Mouse (Mus musculus) heart, postnatal 10 days (tissue): ENCODE measurements around the gene Erp29. TPM values are rescaled to one million over a fixed set of nuclear protein-coding genes. Genes with fewer than 3 reads are reported as not detected.

ENCODE experiments used
- DNase-seq, 2 experiments: peaks; one replicate each; pipeline ENCODE4 v3.0.0; 2021
- intact Hi-C: fragments of 180-260 bp; cut with DNase I; formaldehyde crosslinking; loops from one replicate; pipeline ENCODE4 v1.15.1; 2025
- total RNA-seq, 2 experiments: library from RNA; stranded (reverse); gene quantifications; 2 replicates each; pipeline ENCODE4 v1.2.3; 2021

The Erp29 gene
- total RNA-seq, 2 experiments from 2014 or later, result 112 TPM

GRCm38 (mm10) chr5:121395621-121396020 is 56.7 kb downstream of the Erp29 start:
- intact Hi-C loops, result loop anchor here (5.0 kb wide), 1 partner anchor 82 kb away; no protein-coding TSS in a partner anchor
- DNase-seq, result no peak

- intact Hi-C loops, result loop anchor here (5.0 kb wide), 1 partner anchor 176 kb away; no protein-coding TSS in a partner anchor
- no peak for DNase-seq
Observed at GRCm38 (mm10) chr5:121393402-121393801, 58.9 kb downstream of the Erp29 start.

GRCm38 (mm10) chr5:121392667-121393380 is 59.5 kb downstream of the Erp29 start:
- DNase-seq, result peak; percentile 49 to 68
- intact Hi-C loops, result loop anchor here (5.0 kb wide), 1 partner anchor 176 kb away; no protein-coding TSS in a partner anchor

GRCm38 (mm10) chr5:121389691-121390090 is 62.6 kb downstream of the Erp29 start:
- no peak for DNase-seq
- intact Hi-C loops, result loop anchor here (5.0 kb wide), 1 partner anchor 172 kb away; no protein-coding TSS in a partner anchor

GRCm38 (mm10) chr5:121389106-121389505 is 63.2 kb downstream of the Erp29 start:
- DNase-seq, result no peak
- intact Hi-C loops, result no loop called here

GRCm38 (mm10) chr5:121387126-121387525 is 65.2 kb downstream of the Erp29 start:
- DNase-seq, result peak; percentile 44 to 68
- intact Hi-C loops, result no loop called here

- DNase-seq, result peak in 1 of 2 experiments; percentile 22
- intact Hi-C loops, result no loop called here
Observed at GRCm38 (mm10) chr5:121386120-121386909, 66.0 kb downstream of the Erp29 start.

- peak; percentile 96 to 97 for DNase-seq
- intact Hi-C loops, result no loop called here
Observed at GRCm38 (mm10) chr5:121385461-121386119, 66.7 kb downstream of the Erp29 start, which contains the start of gene Trafd1. TSS of gene Trafd1 (minus strand) at chr5:121385632.

DNA sequence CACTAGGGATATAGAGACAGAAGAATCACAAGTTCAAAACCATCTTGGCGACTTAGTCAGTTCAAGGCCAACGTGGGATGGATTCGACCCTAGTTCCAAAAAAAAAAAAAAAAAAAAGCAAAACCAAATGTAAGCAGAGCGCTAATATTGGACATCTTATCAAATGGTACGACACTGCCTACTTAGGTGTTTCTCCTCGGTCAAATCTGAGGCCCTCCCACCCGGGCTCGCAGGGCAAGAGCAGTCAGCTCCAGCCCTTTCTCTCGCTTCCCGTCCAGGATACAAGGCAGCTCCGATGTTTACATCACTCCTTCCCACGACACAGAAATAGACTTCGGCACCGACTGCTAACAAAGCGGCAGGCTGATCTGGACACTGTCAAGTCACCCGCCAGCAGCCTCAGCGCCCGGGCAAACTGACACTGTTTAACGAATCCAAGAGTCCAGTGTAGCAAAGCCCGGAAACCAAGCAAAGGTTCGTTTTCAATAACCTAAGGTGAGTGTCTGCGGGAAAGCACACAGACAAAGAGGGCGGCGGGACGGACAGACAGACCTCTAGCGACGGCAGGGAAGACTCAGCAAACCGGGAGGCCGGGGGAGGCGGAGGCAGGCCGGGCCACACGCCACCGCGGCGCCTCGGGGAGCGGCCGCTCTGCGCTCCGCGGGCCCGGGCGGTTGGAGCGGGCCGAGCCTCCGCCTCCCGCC is 67.4 kb downstream of the Erp29 start:
- intact Hi-C loops, result no loop called here

GRCm38 (mm10) chr5:121383857-121384756 is 68.2 kb downstream of the Erp29 start:
- intact Hi-C loops, result no loop called here
- DNase-seq, result peak in 1 of 2 experiments; percentile 41

More for the DNA sequence above, 67.4 kb downstream of the Erp29 start:
- peak; percentile 78 to 81 for DNase-seq

GRCm38 (mm10) chr5:121380692-121381091 is 71.6 kb downstream of the Erp29 start:
- intact Hi-C loops, result no loop called here
- no peak for DNase-seq

GRCm38 (mm10) chr5:121378678-121379256 is 73.5 kb downstream of the Erp29 start:
- intact Hi-C loops, result loop anchor here (5.0 kb wide), 1 partner anchor 161 kb away; no protein-coding TSS in a partner anchor
- DNase-seq, result no peak

Other genes starting within 250 kb of the Erp29 start
- gene Rpl6, start 248.0 kb downstream of the Erp29 start, total RNA-seq, result 100 to 1,000 TPM; 729 to 779 TPM
- gene Hectd4, start 232.3 kb downstream of the Erp29 start, total RNA-seq, result 10 to 100 TPM; 24.0 to 24.4 TPM
- gene Trafd1, start 66.9 kb downstream of the Erp29 start, total RNA-seq, result 10 to 100 TPM; 59.0 to 59.5 TPM
- gene Naa25, start 54.6 kb downstream of the Erp29 start, total RNA-seq, result 10 to 100 TPM; 22.1 to 23.5 TPM
- gene Tmem116, start 613 bp downstream of the Erp29 start, total RNA-seq, result 1 to 10 TPM; 5.9 to 7.3 TPM
- gene Adam1b, start 50.9 kb upstream of the Erp29 start, total RNA-seq, result not detected
- 1 to 10 TPM; 2.4 to 2.8 TPM for gene Adam1a, start 93.0 kb upstream of the Erp29 start, total RNA-seq
- gene Gm42878, start 93.0 kb upstream of the Erp29 start, total RNA-seq, result not detected
- gene Mapkapk5, start 93.4 kb upstream of the Erp29 start, total RNA-seq, result 10 to 100 TPM; 56.6 to 58.1 TPM
- gene Aldh2, start 141.3 kb upstream of the Erp29 start, total RNA-seq, result 100 to 1,000 TPM; 114 to 134 TPM
- gene Acad12, start 166.4 kb upstream of the Erp29 start, total RNA-seq, result 10 to 100 TPM; 24.3 to 31.0 TPM
- gene Acad10, start 208.0 kb upstream of the Erp29 start, total RNA-seq, result 10 to 100 TPM; 13.7 to 16.0 TPM
- gene Brap, start 208.1 kb upstream of the Erp29 start, total RNA-seq, result 10 to 100 TPM; 28.2 to 35.2 TPM